Mouse (Mus musculus) heart, postnatal 0 days (tissue): Measurements from ENCODE around the gene Lipt1.

Experiments used
- CTCF ChIP-seq: IDR thresholded peaks from 2 replicates; pipeline ENCODE4 v1.5.1; 2016; ENCODE audit warnings: antibody characterized with exemption, control low read depth, low read depth
- EP300 ChIP-seq: IDR thresholded peaks from 2 replicates; pipeline ENCODE4 v1.6.1; 2016; ENCODE audit warnings: antibody characterized with exemption, low read depth

- TF ChIP-seq EP300 (no peak), CTCF (no peak)
Observed at GRCm38 (mm10) chr1:37865401-37866215, 5.9 kb upstream of the Lipt1 start.
